Mouse (Mus musculus) c-Kit-positive CD71-positive TER-119-positive erythroid progenitor cells, embryonic 14.5 days (primary cell): ENCODE results near the gene Defb20.
"Not testable (repeated sequence)": the region's sequence is repeated elsewhere in the genome, so short reads cannot be mapped to it uniquely, and the experiment has no call there.

ENCODE experiments used
- DNase-seq: peaks from one replicate; pipeline ENCODE4 v3.0.0-alpha.2; 2013; ENCODE audit warnings: low spot score

The Defb20 gene

DNA sequence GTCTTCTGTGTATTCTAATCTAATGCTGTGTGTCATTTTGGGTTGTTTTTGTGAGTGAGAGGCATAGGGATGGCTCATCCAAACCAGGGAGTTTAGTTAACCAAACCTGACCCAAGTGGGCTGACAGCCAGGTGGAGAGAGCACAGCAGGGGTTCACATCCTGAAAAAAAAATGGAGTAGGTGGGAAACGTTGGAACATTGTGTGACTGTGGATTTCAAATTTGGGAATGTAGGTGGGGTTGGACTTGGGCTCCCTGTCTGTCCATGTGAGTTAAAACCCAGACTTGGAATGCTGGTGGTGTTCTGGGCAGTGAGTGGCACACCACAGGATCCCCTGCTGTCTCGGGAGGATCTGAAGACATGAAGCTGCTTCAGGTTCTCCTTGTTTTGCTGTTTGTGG lies at the start of gene Defb20:
TSS of gene Defb20 (plus strand) at position 301 of the 400 bp plus-strand sequence.
- no peak for DNase-seq

DNA sequence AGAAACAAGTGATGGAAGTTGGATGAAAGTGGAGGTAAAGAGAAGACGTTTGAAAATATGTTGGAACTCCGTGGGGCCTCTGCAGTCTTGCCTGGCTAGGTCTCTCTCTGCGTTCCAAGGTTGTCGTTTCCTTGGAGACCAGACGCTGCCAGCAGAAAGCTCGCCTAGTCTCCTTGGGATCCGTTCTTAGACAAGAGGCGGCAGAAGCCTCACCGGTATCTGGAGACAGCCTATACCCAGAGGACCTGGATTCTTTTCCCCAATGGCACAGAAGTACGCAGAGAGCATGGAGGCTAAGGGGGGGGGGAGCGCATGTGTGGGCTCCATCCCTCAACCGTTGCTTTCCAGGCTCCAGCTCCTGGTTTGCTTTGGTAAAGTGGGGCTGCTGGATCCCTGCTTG lies 49.4 kb upstream of the Defb20 start:
- DNase-seq, result no peak

DNA sequence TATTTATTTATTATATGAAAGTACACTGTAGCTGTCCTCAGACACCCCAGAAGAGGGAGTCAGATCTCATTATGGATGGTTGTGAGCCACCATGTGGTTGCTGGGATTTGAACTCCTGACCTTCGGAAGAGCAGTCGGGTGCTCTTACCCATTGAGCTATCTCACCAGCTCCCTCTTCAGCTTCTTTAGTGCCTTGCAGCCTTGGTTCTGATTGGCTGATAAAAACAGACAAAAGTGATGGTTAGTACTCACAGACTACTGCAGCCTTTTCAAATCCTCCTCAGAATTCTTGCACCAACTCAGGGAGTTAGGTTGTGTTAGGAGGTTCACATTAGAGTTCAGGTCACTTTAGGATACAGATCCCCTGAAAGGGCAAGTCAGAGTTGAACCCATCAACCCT lies 48.4 kb upstream of the Defb20 start:
- DNase-seq, result not testable (repeated sequence)

DNA sequence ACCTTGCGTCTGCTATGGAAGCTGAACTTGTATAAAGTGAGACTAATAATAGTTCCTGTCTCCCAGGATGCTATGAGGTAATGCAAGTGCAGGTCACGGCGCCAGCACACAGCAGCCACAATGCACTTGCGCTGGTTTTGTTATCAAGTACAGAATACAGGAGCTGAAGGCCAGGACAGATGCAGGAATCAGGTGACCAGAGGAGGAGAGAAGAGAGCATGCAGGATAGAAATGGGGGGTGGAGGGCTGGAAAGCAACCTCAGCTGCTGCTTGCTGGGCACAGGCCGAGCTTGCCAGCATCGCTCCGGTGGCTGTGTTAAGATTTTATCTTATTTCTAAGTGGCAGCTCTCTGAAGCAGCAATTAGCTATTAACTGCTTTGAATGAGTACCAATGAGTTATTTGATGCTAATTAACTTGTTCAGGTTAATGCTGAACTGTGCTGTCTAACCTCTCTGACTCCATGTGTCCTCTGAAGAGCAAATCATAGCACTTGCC lies 40.4 kb upstream of the Defb20 start:
- DNase-seq, result no peak

DNA sequence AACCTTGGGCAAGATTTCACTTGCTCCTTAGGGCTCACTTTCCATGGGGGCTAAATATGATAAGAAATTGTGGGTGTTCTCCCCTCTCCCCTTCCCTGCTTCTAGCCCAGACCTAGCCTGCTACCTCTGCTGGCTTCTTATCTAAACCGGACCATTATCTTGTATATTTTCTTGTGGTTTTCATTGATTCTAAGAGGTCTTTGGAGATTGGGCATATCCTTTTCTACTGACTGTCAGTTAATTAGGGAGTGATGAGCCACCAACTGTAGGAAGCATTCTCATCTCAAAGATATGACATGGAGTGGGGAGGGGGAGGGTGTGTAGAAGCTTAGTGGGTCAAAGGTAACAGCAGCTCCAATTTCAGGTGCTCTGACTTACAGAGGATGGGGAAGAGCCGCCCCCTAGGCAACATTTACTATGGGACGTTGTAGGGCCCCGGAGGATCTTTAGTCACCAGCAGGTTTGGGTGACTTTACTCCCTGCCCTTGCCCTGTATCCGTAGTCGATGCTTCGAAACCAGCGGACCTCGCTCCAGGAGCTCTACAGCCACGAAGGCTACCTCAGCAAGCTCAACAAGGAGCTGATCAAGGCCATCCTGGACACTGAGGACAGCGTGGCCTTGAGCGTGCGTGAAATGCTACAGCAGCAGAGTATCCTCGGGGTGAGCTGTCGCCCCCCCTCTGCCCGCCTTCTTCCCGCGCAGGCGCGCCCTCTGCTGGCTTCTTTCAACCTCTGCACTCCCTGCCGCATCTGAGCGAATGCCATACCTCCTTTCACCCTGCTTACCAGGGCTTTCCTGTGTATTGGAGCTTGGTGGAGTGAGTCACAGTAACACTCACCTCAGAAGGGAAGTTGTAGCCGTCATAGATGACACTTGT lies 39.6 kb upstream of the Defb20 start:
- DNase-seq, result peak; percentile 70

DNA sequence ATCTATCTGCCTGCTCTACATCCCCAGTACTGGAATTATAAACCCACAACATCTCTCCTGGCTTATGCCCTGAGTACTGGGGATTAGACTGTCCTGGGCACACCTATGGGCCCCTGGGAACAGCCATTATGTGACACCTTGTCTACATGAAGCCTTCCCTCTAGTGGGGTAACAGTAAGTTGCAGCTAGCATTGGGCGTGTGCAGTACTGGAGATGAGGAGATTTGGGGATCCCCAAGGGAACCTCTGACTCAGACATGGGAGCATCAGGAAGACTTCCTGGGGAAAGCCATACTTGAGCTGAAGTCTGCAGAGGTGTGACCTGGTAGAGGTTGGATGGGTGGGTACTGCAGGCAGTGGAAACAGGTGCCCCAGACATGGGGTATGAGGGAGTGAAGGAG lies 37.9 kb upstream of the Defb20 start:
- no peak for DNase-seq

DNA sequence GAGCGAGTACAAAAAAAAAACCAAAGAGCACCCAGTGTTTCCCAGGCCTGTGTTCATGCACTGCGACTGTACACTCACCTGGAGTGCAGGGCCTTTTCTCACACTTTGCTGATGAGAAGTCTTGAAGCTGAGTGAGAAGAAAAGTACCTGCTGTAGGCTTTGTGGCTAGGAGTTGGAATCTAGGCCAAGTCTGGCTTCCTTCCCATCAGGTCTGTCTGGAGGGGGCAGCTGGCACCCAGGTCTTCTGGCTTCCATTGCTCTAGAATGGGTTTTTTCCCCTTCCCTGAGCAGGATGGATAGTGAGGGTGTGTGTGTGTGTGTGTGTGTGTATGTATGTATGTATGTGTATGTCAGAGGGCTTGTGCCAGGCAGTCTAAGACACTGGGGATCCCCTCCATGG lies 37.0 kb upstream of the Defb20 start:
- DNase-seq, result no peak

DNA sequence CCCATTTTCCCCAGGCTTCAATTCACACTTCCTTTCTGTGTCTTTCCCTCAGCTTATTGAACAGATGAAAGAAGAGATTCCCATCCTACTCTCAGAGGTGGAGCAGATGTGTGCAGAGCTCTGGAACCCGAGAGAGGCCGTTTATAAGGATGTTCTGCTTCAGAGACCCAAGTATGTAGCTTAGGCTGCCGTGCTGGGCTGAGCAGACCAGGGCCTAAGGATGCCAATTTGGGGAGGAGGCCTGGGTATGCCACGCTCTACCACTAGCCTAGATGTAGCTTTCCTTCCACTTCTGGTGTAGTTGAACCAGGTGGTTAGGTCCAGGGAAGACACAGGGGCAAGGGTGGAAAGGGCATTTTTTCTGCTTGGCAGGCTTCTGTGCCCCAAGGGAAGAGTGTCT lies 34.5 kb upstream of the Defb20 start:
- no peak for DNase-seq

DNA sequence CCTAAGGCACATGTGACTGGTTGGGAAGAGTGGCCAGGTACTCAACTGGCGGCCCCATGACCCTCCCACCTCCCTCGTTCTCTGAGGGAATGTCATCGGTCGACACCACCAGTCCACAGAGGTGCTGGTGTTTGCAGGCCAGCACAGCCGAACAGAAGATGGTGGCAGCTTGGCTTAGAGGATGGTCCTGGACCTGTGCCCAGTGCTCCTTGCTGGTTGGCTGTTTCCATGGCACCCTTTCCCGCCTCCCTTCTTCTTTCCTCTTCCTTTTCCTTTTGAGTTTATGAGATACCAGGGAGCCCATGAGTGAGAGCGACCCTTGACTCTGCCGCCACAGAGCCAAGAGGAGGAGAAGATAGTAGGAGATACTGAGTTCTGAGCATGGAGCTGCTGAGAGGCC lies 33.6 kb upstream of the Defb20 start:
- DNase-seq, result no peak

DNA sequence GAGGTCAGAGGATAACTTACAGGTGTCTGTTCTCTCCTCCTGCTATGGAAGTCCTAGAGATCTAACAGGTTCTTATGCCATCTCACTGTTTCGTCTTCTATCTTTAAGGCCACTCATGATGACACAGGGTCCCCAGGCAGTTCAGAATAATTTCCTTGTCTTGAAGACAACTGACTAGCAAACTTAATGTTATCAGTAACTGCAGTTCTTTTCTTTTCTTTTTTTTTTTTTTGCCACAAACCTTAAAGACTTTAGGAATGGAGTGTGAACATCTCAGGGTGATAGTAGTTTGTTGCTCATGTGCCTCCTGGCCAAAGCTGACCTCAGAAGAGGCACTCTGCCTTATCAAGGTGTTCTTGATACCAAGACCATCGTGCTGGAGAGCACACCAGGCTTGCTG lies 30.2 kb upstream of the Defb20 start:
- no peak for DNase-seq

DNA sequence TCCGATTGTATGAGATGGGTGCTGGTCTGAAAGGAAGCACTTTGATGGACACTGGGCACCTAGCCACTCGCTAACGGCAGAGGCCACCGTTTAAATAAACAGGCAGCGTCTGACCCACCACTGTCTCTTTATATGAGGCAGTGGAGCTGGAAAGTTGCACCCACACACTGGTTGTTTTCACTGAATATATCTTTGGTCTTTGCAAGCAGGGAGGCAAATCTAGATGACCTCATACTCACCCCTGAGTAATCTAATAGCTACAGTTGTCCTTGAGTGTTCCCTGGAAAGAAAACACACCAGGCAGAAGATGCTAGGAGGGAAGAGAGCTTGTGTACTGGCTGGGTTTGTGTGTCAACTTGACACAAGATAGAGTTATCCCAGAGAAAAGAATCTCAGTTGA lies 29.4 kb upstream of the Defb20 start:
- DNase-seq, result no peak

DNA sequence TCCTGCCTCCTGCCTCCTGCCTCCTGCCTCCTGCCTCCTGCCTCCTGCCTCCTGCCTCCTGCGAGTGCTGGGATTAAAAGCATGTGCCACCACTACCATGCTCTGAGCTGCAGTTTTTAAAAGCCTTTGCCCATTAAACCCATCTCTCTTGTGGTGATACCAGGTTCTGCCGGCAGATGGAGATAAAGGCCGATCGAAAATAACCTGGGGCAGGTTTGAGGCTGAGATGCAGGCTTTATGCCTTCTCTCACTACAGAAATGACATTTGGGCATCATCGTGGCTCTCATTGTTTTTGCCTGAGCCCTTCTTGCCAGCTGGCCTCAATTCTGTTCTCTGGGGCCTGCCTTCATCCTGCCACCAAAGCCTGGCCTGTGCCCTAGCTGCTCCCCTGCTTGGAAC lies 26.6 kb upstream of the Defb20 start:
- peak; percentile 38 for DNase-seq

DNA sequence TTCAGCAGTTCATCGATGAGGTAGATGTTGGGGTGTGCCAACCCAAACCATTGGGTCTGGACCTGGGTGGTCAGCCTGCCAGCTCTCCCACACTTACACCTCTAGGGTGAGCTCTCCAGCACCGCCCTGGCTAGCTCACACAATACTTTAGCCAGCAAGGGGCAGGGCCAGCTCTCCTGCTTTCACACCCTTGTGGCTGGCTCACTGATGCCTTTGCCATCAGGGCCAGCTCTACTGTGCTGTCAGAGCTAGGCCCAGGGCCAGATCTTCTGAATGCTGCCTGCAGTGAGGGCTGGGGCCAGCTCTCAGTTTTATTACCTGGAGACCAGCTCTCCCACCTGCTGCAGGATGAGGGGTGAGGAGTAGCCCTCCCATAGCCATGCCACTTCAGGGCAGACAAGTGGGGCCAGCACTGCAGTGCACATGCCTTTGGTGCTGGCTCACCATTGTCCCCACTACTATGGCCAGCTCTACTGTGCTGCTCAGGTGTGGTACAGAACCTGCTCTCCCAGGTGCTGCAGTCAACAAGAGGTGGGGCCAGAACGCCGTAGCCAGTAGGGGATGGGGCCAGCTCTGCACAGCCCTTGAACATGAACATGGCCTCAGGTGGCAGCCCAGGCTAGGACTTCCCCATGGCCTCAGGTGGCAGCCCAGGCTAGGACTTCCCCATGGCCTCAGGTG lies 24.6 kb upstream of the Defb20 start:
- no peak for DNase-seq

DNA sequence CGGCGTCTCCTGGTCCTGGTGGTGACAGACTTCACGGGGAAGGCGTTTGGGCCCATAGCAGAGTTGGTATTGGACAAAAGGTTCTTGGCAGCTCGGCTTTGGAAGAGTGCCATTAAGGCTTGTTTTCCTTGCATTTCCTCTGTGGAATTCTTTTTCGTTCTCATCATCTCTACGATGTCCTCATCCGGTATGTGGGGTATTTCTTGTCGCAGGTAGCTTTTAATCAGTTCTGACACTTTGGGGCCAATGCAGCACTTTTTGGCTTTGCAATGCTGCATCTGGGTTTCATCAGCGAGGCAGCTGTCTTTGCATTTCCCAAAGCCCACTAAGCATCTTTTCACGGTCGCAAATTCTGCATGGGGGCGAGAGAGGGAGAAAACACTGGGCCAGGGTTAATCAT lies 17.6 kb upstream of the Defb20 start:
- no peak for DNase-seq

DNA sequence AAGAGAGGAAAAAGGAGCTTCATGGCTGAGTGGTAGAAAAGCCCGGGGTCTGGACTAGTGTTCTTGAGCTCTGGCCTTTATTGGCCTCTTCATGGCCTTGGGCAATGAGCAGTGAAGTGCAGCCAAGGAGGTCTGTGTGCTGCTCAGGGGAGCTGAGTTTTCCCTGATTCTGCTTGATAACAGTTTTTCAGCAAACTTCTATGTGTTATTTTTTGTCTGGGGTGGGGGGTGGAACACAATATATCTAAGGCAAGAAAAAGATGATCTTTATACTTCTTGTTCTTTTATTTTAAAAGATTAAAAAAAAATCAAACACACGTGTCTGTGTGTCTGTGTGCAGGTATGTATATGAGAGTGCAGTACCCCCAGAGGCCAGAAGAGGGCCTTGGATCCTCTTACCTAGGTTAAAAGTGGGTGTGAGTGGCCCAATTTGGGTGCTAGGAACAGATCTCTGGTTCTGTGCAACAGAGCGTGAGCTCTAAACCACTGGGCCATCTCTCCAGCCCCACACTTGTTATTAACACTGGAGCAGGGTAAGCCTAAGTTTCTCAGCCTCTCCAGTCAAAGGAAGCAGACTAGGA lies 12.2 kb upstream of the Defb20 start, which contains the start of gene Defb23:
TSS of gene Defb23 (minus strand) at position 51 of the 581 bp plus-strand sequence.
- DNase-seq, result no peak

DNA sequence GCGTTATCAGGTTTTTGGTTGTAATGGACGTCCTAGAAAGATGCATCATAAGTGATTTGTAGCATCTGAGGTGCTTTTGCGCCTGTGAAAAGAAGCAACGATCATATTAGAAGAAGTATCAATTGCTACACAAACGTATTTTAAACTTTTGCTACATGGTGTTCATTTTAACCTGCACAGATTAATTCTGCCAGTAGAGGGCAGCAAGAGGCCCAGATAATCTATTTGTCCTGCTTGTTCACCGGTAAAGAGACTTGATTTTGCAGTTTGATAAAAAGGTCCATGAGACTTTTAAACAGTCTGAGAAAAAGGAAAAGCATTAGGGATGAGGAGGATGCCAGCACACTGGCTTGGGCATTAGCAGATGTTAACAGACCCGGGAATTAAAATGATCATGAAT lies 5.9 kb upstream of the Defb20 start:
- peak; percentile 18 for DNase-seq

DNA sequence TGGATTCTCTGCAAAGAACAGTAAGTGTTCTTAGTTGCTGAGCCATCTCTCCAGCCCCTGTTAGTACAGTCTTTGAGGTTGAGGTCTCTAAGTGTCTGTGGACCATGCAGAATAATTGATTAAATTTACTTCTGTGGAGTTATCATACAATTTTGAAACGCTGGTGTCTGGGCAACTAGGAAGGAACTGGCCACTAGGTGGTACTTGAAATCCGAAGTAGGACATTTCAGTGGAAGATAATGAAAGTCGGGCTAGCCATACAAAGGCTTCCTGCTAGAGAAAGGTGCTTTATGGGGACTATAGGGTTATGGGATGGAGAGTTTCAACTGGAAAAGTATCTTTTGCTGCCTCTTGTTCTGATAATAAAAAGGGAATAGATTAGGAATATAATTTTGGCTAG lies 4.4 kb upstream of the Defb20 start:
- no peak for DNase-seq

DNA sequence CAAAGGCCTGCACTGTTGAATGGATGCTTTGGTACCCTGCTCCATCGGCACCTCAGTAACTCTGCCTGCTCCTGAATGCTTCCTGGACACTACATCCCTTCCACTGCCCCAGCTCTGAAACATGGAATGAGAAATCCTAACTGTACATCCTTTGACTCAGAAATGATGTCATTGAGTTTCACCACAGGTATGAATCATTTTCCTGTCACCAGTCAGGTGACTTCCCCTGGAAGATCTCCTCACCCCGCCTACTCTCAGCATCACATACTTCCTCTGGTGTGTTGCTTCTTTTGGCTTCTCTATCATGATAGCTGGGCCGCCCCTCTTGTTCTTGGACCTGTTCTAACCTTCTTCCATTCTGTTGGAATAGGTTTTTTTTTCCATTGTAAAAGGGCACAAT lies 4.0 kb downstream of the Defb20 start:
- DNase-seq, result no peak

DNA sequence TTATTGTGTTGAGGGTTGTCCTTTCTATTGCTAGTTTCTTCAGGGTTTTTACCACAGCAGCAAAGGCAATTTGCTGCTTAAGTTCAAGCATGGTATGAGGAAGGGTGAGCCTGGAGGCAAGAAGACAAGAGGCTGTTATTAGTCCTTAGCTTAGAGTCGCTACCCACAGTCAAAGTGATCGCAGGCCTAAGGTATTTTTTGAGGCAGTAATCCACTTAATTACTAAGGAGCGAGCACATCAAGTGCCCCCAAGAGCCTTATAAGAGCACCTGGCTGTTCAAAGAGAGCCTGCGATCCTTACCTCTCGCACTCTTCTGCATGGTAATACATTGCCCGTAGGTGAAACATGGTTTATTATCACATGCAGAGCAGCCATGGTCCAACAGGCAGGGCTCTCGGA lies 4.9 kb downstream of the Defb20 start:
- DNase-seq, result no peak

DNA sequence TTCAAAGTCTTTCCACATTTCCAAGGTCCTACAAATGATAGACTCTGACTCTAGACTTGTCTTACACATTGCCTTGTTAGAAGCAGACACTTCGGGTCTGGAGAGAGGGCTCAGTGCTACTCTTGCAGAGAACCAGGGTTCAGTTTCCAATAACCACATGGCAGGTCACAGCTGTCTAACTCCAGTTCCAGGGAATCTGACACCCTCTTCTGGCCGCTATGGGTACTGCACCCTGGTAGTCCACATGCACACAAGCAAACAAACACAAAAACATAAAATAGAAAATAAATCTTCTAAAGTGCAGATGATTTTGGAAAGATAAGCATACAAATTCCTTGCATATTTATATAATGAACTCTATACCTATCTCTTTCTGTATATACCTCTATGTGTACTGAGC lies 10.2 kb downstream of the Defb20 start:
- DNase-seq, result peak; percentile 14

DNA sequence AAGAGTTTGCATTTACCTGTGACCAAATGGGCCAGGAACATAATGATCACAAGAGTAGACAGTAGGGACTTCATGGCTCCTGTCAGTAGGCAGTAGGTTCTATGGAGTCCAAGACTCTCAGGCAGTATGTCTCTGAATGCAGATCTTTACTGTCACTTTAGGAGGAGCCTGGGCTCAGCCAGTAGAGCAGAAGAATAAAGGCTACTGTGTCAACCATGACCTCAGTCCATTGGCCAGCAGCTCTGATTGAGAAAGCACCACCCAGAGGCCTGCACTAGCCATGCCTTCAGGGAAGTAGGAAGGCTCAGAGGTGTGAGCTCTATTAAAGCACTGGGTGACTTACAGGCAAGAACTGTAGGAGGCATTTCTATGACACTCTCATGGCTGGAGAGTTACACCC lies 13.2 kb downstream of the Defb20 start, which contains the start of gene Defb22:
TSS of gene Defb22 (minus strand) at position 101 of the 400 bp plus-strand sequence.
- DNase-seq, result no peak

DNA sequence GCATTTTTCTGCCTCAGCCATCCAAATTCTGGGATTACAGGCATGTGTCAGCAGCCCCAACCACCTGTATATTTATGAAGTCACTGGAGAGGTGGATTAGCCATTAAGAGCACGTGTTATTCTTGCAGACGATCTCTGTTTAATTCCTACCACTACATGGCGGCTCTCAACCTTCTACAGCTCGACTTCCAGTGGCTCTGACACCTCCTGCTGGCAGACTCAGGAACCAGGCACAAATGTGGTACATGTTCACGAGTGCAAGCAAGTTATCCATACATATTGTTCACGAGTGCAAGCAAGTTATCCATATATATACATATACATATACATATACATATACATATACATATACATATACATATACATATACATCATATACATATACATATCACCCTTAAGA lies 16.3 kb downstream of the Defb20 start:
- no peak for DNase-seq

DNA sequence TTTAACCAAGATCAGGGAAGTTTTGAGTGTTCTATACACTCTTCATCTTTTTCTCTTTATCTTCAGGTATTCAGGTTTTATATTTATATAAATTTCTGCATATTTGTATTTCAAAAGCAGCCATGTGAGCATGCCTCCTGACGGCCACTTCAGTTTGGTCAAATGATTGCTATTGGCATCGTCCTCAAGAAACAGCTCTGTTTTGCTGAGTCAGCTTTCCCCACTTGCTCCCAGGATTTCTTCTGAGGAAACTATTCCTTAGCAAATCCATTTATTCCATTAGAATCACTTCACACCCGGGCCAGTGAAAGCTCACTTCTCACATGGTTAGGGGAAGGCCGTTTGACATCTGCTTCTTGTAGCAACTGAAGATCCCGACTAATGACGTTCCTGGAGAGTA lies 21.2 kb downstream of the Defb20 start:
- DNase-seq, result no peak
